Mouse (Mus musculus) CD4-positive helper T cell, adult 2 months (primary cell): ENCODE measurements around the gene Irx1.

Experiments
- DNase-seq: peaks from one replicate; pipeline ENCODE4 v3.0.0-alpha.2; 2012; ENCODE audit warnings: low read depth, missing footprints, low spot score

Gene Irx1

DNA sequence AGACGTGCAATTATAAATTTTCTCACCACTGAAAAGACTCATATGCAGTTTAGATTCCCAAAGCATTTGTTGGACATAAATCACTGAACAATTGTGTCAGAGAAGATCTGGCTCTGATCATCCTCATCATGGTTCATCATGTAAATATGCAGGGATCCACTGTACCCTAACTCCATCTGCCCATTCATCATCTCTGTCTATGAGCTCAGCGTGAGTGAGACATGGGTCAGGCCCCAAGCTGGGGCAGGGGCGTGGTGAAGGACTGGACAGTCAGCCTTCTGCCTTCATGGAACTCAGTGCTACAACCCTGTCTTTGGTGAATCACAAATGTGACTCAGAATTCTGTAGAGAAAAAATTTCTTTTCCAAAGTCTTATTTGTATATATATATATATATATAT is 53.2 kb downstream of the Irx1 start:
- DNase-seq = no peak
